Mouse (Mus musculus) small intestine, adult 2 months (tissue): ENCODE measurements around the gene Fhad1. TPM values are rescaled to one million over a fixed set of nuclear protein-coding genes. Genes with fewer than 3 reads are reported as not detected.

Source experiments
- H3K27ac ChIP-seq: fragments of 200-500 bp; 2 replicates; pipeline ENCODE4 v1.5.1; 2012; ENCODE audit warnings: low read depth, low read length, control low read depth, inconsistent platforms; ENCODE audit not compliant: insufficient read depth
- H3K27me3 ChIP-seq: fragments of 200-500 bp; 2 replicates; pipeline ENCODE4 v1.6.1; 2012; ENCODE audit warnings: mild to moderate bottlenecking, moderate library complexity, low read length, inconsistent platforms; ENCODE audit not compliant: control insufficient read depth, insufficient read depth
- H3K36me3 ChIP-seq: fragments of 200-500 bp; 2 replicates; pipeline ENCODE4 v1.6.1; 2012; ENCODE audit warnings: mild to moderate bottlenecking, low read length, control low read depth, inconsistent platforms; ENCODE audit not compliant: control insufficient read depth, insufficient read depth
- H3K4me1 ChIP-seq: fragments of 200-500 bp; 2 replicates; pipeline ENCODE4 v1.6.1; 2012; ENCODE audit warnings: low read length, inconsistent platforms, mixed read lengths; ENCODE audit not compliant: control insufficient read depth, insufficient read depth, insufficient read length
- H3K4me3 ChIP-seq: fragments of 200-500 bp; 2 replicates; pipeline ENCODE4 v1.5.1; 2012; ENCODE audit warnings: low read depth, mild to moderate bottlenecking, control low read depth, inconsistent platforms, low read length, moderate library complexity
- CTCF ChIP-seq: fragments of 200-500 bp; IDR thresholded peaks from 2 replicates; pipeline ENCODE4 v1.5.1; 2012; ENCODE audit warnings: low read depth, mild to moderate bottlenecking, control low read depth, inconsistent platforms, low read length, moderate library complexity, mixed read lengths; ENCODE audit not compliant: insufficient replicate concordance, insufficient read length; ENCODE audit errors: extremely low read depth
- POLR2A ChIP-seq: fragments of 200-500 bp; IDR thresholded peaks from 2 replicates; pipeline ENCODE4 v1.6.1; 2012; ENCODE audit warnings: low read depth, mild to moderate bottlenecking, control low read depth, inconsistent platforms, low read length, moderate library complexity
- WGBS: fragments of 180-500 bp; shearing (Covaris S2); methylation state at CpG from one replicate; pipeline ENCODE4 v1.1.7; 2018; 5-methylcytosine and 5-hydroxymethylcytosine counted together
- polyA plus RNA-seq: library from polyadenylated mRNA; depleted of rRNA; stranded (reverse); fragments of >200 nt; gene quantifications from 2 replicates; pipeline ENCODE4 v1.2.3, GENCODE M21; 2012

Gene Fhad1
- polyA plus RNA-seq, 1 experiment = 0.05 TPM

DNA sequence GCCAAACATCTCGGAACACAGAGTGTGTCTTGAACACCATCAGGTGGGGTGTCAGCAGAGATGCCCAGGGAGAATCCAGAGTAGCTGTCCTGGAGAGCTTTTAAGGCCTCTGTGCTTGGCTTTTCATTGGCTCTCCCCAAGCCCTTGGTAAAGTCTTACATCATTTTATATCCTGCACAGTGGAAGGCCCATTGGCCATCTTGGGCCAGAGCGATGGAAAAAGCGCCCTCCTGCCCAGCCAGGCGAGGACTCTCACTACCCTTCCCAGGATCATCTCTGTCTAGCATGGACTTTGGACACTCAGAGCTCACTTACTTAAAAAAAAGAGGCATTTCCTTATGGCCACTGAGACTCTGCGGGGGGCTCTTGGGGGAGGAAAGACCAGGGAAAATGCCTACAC, 58.0 kb downstream of the Fhad1 start:
- Histone ChIP-seq H3K4me3 (no peak overlapping the region), H3K4me1 (peaks cover 22% of the 10 kb centered on the region), H3K36me3 (no peaks in the 10 kb centered on the region), H3K27me3 (no peaks in the 10 kb centered on the region; the same call in 1 of the 2 replicates), H3K27ac (no peak overlapping the region)
- WGBS = 71% methylated on average over 5 of the region's 5 CpGs
- TF ChIP-seq POLR2A = no peak
- TF ChIP-seq CTCF = no peak

DNA sequence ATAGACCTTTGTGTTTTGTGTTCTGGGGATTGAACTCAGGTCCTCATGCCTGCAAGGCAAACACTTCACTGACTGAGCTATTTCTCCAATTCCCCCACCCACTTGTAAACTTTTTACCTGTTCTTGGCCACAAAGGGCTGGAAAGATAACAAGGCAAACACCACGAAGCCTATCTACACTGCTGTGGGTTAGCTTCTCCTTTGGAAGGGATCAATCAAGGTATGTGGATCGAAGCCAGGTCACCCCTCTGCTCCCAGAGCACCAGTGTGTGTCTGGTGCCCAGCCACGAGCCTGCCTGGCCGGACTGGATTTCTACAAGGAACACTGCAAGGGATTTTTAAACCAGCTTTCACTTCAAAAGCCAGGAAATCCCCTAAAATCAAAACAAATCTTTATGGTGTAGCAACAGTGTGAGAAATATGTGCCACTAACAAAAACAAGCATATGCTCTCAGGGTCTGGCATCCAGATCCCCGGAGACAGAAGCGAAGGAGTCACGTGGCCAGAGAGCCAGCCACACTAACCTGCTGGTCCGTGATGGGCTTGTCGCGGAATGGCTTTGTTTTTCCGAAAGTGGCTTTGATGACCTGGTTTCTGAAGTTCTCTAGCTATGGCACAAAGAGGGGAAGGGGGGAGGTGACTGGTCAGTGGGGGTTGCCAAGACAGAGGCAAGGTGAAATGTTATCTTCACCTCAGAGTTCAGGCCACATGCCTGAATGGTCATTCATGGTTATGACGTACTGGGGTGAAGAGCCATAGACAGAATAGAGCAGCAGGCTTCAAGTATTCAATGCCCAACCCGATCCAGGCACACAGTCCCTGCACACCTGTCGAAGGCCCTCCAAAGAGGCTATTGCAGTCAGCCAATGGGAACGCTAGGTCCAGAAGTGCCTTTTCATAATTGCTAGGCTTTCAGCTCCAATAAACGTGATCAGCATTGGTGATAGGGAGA, 59.8 kb downstream of the Fhad1 start:
- TF ChIP-seq CTCF = no peak
- TF ChIP-seq POLR2A = no peak
- Histone ChIP-seq H3K4me3 (no peak overlapping the region), H3K36me3 (no peaks in the 10 kb centered on the region), H3K4me1 (peaks cover 22% of the 10 kb centered on the region), H3K27me3 (no peaks in the 10 kb centered on the region; the same call in 1 of the 2 replicates), H3K27ac (no peak overlapping the region)
- 39% methylated on average over 16 of the region's 16 CpGs for WGBS

DNA sequence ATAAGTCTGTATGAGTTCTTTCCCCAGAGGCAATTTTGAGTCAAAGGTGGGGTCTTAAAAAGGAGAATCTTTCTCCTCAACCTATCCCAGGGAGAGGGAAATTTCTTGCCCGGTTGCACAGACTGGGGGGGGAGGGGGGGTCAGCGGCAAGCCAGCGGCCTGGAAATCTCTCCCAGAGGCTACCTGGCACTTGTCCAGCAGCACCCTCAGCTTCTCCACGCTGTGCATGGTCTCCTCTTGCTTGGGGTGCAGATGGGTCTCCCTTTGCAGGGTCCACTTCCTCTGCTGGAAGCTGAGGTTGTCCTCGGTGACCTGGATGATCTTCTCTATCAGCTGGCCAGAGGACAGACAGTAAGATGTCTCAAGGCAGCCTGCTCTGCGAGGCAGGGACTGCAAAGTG, 61.0 kb downstream of the Fhad1 start:
- Histone ChIP-seq H3K27ac (no peak overlapping the region), H3K4me3 (no peak overlapping the region), H3K4me1 (peaks cover 22% of the 10 kb centered on the region), H3K27me3 (no peaks in the 10 kb centered on the region; the same call in 1 of the 2 replicates), H3K36me3 (no peaks in the 10 kb centered on the region)
- 68% methylated on average over 6 of the region's 6 CpGs for WGBS
- TF ChIP-seq CTCF = no peak
- TF ChIP-seq POLR2A = no peak

DNA sequence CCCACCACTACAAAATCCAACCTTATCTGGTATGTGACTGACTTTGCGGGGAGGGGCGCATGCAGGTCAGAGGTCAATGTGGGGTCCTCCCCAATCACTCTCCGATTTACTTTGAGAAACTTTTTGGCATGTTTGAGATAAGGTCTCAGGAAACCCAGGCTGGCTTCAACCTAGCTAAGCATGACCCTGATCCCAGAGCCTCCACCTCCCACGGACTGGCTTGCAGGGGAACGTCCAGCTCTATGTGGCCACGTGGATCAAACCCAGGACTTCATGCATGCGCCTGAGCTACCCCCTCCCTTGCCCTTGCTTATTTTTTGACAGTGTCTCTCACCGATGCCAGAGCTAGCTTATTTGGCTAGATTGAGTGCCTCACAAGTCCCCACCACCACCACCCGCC, 61.6 kb downstream of the Fhad1 start:
- TF ChIP-seq CTCF = no peak
- TF ChIP-seq POLR2A = no peak
- Histone ChIP-seq H3K36me3 (no peaks in the 10 kb centered on the region), H3K4me1 (peaks cover 17% of the 10 kb centered on the region), H3K27me3 (no peaks in the 10 kb centered on the region; the same call in 1 of the 2 replicates), H3K4me3 (no peak overlapping the region), H3K27ac (no peak overlapping the region)
- WGBS = 80% methylated on average over 9 of the region's 9 CpGs

DNA sequence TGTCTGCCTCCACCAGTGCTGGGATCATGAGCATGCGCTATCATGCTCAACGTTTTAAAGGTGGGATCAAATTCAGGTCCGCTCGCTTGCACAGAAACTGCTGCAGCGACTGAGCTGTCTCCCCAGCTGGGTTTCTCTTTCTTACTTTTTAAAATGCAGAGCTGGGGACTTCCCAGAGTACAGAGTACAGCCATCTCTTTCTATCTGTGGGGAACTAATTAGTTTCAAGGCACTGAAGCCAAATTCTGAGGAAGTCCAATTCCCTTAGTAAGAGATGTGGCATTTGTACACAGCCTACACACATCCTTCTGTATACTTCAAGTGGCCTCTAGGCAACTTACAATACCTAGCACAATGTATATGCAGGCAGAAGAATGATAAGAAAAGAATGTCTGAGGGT, 62.1 kb downstream of the Fhad1 start:
- no peak for TF ChIP-seq POLR2A
- TF ChIP-seq CTCF = no peak
- H3K36me3 ChIP-seq = no peaks in the 10 kb centered on the region
- peaks cover 16% of the 10 kb centered on the region for H3K4me1 ChIP-seq
- H3K27ac ChIP-seq = peak overlapping the region; percentile 57
- H3K4me3 ChIP-seq = no peak overlapping the region
- WGBS = 66% methylated on average over 5 of the region's 5 CpGs
- H3K27me3 ChIP-seq = no peaks in the 10 kb centered on the region; the same call in 1 of the 2 replicates

DNA sequence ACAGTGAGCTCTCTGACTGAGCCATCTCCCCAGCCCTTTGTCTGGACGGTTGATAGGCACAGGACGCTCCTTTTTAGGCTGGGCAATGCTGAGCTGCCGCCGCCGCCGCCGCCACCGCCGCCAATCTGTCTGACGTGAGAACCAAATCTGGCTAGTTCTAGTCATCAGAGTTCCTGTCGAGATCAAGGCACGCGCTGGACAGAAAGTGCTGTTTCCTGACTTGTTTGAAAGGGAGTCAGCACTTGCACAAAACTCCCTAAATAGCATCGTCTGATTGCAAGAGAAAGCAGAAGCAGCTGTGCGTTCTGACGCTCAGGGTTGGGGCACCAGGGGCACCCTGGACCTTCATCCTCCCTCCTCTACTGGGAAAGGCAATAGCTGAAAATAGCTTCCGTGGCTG, 62.8 kb downstream of the Fhad1 start:
- TF ChIP-seq CTCF = no peak
- TF ChIP-seq POLR2A = no peak
- 71% methylated on average over 17 of the region's 17 CpGs for WGBS
- H3K27ac ChIP-seq = peak overlapping the region; percentile 57
- H3K27me3 ChIP-seq = no peaks in the 10 kb centered on the region; the same call in 1 of the 2 replicates
- no peak overlapping the region for H3K4me3 ChIP-seq
- H3K4me1 ChIP-seq = peaks cover 9% of the 10 kb centered on the region
- H3K36me3 ChIP-seq = no peaks in the 10 kb centered on the region

DNA sequence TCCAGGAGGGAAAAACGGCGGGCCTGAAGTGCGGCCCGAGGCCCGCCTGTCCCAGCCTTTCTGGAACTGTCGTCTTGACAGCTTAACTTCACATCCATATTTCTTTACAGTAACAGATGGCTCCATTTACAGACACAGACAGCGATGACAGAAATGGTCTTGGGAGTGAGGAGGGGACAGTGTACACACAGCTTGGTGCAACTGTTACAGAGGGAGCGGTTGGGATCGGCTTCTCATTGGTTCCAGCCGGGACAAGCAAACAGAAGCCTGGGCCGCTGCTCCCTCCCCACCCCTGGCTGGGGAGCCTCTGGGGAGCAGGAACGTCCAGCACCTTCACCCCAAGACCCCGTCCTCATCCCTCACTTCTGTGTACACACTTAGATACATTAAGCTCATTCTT, 65.4 kb downstream of the Fhad1 start:
- no peak overlapping the region for H3K27ac ChIP-seq
- TF ChIP-seq POLR2A (no peak), CTCF (no peak)
- H3K36me3 ChIP-seq = no peaks in the 10 kb centered on the region
- 50% methylated on average over 13 of the region's 13 CpGs for WGBS
- H3K4me1 ChIP-seq = peaks cover 4% of the 10 kb centered on the region
- H3K4me3 ChIP-seq = no peak overlapping the region
- H3K27me3 ChIP-seq = no peaks in the 10 kb centered on the region; the same call in 1 of the 2 replicates
